Comparison of ENCODE assay signal across 20 mouse cellular contexts in the genomic region with DNA sequence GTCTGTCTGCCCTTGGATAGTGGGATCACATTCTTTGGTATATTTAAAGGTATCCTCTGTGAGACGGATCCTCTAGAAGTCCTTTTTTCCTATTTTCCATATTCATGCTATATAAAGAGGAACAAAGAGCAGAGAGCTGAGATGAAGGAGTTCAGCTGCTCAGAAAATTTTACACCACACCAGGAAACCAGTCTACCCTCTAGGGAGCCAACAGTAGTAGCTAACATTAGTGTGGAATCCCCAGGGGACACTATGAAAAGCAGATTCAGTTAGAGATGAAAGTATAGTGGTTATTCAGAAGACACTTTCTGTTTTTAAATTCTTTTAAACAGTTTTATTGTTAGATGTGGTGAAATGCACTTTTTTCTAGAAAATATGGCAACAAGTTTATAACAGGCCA.
DNase-seq lines count a peak whose midpoint lies in the region; ATAC-seq lines count a peak whose summit lies in the region.
"Had no signal": no experiment of that assay in that cellular context is flagged by ENCODE, and none has a peak within 500 bp of the region (broad histone marks: within the 10 kb centered on the region; RNA-seq: fewer than 3 reads in every experiment).

No protein-coding gene starts in this region.

- H3K4me1 ChIP-seq in embryonic facial prominence, embryonic 14.5 days (ENCODE audit: control insufficient read depth, insufficient read depth, low read length), result no peaks in the 10 kb centered on the region
- no peaks in the 10 kb centered on the region for H3K4me1 ChIP-seq in embryonic facial prominence, embryonic 10.5 days
- H3K4me1 ChIP-seq: embryonic facial prominence, embryonic 13.5 days; forebrain, embryonic 13.5 days; forebrain, embryonic 15.5 days had no signal

- H3K4me3 ChIP-seq in embryonic facial prominence, embryonic 14.5 days (ENCODE audit: low read depth, low read length), result no peak overlapping the region
- no peak overlapping the region for H3K4me3 ChIP-seq in embryonic facial prominence, embryonic 10.5 days
- H3K4me3 ChIP-seq: embryonic facial prominence, embryonic 13.5 days; forebrain, embryonic 13.5 days; forebrain, embryonic 15.5 days had no signal

- H3K9me3 ChIP-seq in embryonic facial prominence, embryonic 14.5 days (ENCODE audit: control insufficient read depth, low read length), result no peaks in the 10 kb centered on the region
- no peaks in the 10 kb centered on the region for H3K9me3 ChIP-seq in embryonic facial prominence, embryonic 10.5 days
- H3K9me3 ChIP-seq: embryonic facial prominence, embryonic 13.5 days; forebrain, embryonic 13.5 days; forebrain, embryonic 15.5 days had no signal

- H3K4me2 ChIP-seq in embryonic facial prominence, embryonic 14.5 days (ENCODE audit: low read depth, low read length), result no peak overlapping the region
- H3K4me2 ChIP-seq: embryonic facial prominence, embryonic 13.5 days; forebrain, embryonic 13.5 days; forebrain, embryonic 15.5 days had no signal

- no peak overlapping the region for H3K9ac ChIP-seq in embryonic facial prominence, embryonic 14.5 days (ENCODE audit: low read depth, low read length)
- H3K9ac ChIP-seq: embryonic facial prominence, embryonic 13.5 days; forebrain, embryonic 13.5 days; forebrain, embryonic 15.5 days; forebrain, postnatal 0 days had no signal

- no peak for ATAC-seq in embryonic facial prominence, embryonic 14.5 days (ENCODE audit: low read depth)
- ATAC-seq: CD4-positive, CD25-positive, alpha-beta regulatory T cell, adult 4 months; forebrain, embryonic 13.5 days; forebrain, embryonic 15.5 days; forebrain, postnatal 0 days had no signal

- H3K36me3 ChIP-seq in embryonic facial prominence, embryonic 14.5 days (ENCODE audit: control insufficient read depth, insufficient read depth, low read length), result no peaks in the 10 kb centered on the region
- H3K36me3 ChIP-seq in embryonic facial prominence, embryonic 10.5 days (replicated peaks), result no peaks in the 10 kb centered on the region
- H3K36me3 ChIP-seq in splenic B cell, adult 2 months (ENCODE audit: control insufficient read depth, insufficient read depth, low read length, poor library complexity, severe bottlenecking), result no peaks in the 10 kb centered on the region
- H3K36me3 ChIP-seq: embryonic facial prominence, embryonic 13.5 days; forebrain, embryonic 15.5 days had no signal

- no peaks in the 10 kb centered on the region for H3K27me3 ChIP-seq in embryonic facial prominence, embryonic 14.5 days (replicated peaks; ENCODE audit: control insufficient read depth, insufficient read depth, low read length)
- no peaks in the 10 kb centered on the region for H3K27me3 ChIP-seq in embryonic facial prominence, embryonic 10.5 days (replicated peaks; ENCODE audit: low read depth, poor library complexity, severe bottlenecking)
- H3K27me3 ChIP-seq in splenic B cell, adult 2 months (ENCODE audit: control insufficient read depth, insufficient read depth, low read length, poor library complexity, severe bottlenecking), result no peaks in the 10 kb centered on the region
- H3K27me3 ChIP-seq: embryonic facial prominence, embryonic 13.5 days; forebrain, embryonic 13.5 days; forebrain, embryonic 15.5 days had no signal

- WGBS in embryonic facial prominence, embryonic 14.5 days, result 83% methylated on average over 1 of the region's 1 CpGs
- 83% methylated on average over 1 of the region's 1 CpGs for WGBS in embryonic facial prominence, embryonic 10.5 days

- DNase-seq in embryonic facial prominence, embryonic 14.5 days (ENCODE audit: low spot score), result peak; percentile 6
- no peak for DNase-seq in embryonic facial prominence, embryonic 10.5 days (ENCODE audit: low spot score)
- DNase-seq in spleen, postnatal 36 days (ENCODE audit: low spot score in 2 of 2), result peak; percentile 36 to 55
- no peak for DNase-seq in spleen, adult 18-20 months
- DNase-seq in splenic B cell, adult 2 months (ENCODE audit: low read depth, low spot score), result peak; percentile 61
- no peak for DNase-seq in left cerebral cortex, adult 11 months (ENCODE audit: low spot score)
- DNase-seq: adrenal gland, adult 2 months; adrenal gland, postnatal 10 days; adrenal gland, postnatal 25 days; B cell, adult 2 months; cerebellum, adult 11 months; cerebellum, adult 18-20 months; cerebellum, adult 8-10 months; cerebellum, adult 9-11 months; cerebellum, postnatal 14 days; forebrain, postnatal 0 days had no signal

- H3K27ac ChIP-seq in embryonic facial prominence, embryonic 14.5 days (replicated peaks; ENCODE audit: low read depth, low read length), result no peak overlapping the region
- no peak overlapping the region for H3K27ac ChIP-seq in embryonic facial prominence, embryonic 10.5 days (replicated peaks)
- H3K27ac ChIP-seq: embryonic facial prominence, embryonic 13.5 days; forebrain, embryonic 13.5 days; forebrain, embryonic 15.5 days had no signal

Comparison
In these comparisons a context has a peak if more than half of its experiments do, and no peak if none do; other contexts are left out.
1. DNase-seq: peak in embryonic facial prominence, embryonic 14.5 days (single experiment), spleen, postnatal 36 days (2 of 2) and splenic B cell, adult 2 months (single experiment); none in embryonic facial prominence, embryonic 10.5 days (single experiment), spleen, adult 18-20 months (0 of 2) and left cerebral cortex, adult 11 months (single experiment).